ENCODE assay signal across 19 mouse cellular contexts in genomic region chr5:90052516-90052915, GRCm38 (mm10).
DNase-seq lines count a peak whose midpoint lies in the region; ATAC-seq lines count a peak whose summit lies in the region.
"Had no signal": no experiment of that assay in that cellular context is flagged by ENCODE, and none has a peak within 500 bp of the region (broad histone marks: within the 10 kb centered on the region; RNA-seq: fewer than 3 reads in every experiment).

No protein-coding gene starts in this region.

- no peak overlapping the region for H3K4me3 ChIP-seq in hindbrain, embryonic 16.5 days (ENCODE audit: low read length)
- no peak overlapping the region for H3K4me3 ChIP-seq in hindbrain, embryonic 14.5 days (replicated peaks; ENCODE audit: low read length)
- no peak overlapping the region for H3K4me3 ChIP-seq in neural tube, embryonic 12.5 days
- no peak overlapping the region for H3K4me3 ChIP-seq in neural tube, embryonic 14.5 days (ENCODE audit: low read depth, low read length)
- H3K4me3 ChIP-seq: embryonic facial prominence, embryonic 10.5 days; embryonic facial prominence, embryonic 12.5 days; forebrain, embryonic 13.5 days; forebrain, embryonic 15.5 days had no signal

- H3K27me3 ChIP-seq in hindbrain, embryonic 16.5 days (replicated peaks; ENCODE audit: control insufficient read depth, insufficient read depth, low read length): no peaks in the 10 kb centered on the region
- H3K27me3 ChIP-seq in hindbrain, embryonic 14.5 days (ENCODE audit: control insufficient read depth, insufficient read depth, low read length): no peaks in the 10 kb centered on the region
- no peaks in the 10 kb centered on the region for H3K27me3 ChIP-seq in neural tube, embryonic 12.5 days (replicated peaks)
- H3K27me3 ChIP-seq in neural tube, embryonic 14.5 days (ENCODE audit: control insufficient read depth, insufficient read depth, low read length): no peaks in the 10 kb centered on the region
- H3K27me3 ChIP-seq: embryonic facial prominence, embryonic 12.5 days; forebrain, embryonic 13.5 days; forebrain, embryonic 15.5 days had no signal

- H3K36me3 ChIP-seq in hindbrain, embryonic 16.5 days (ENCODE audit: control insufficient read depth, insufficient read depth, low read length): no peaks in the 10 kb centered on the region
- no peaks in the 10 kb centered on the region for H3K36me3 ChIP-seq in hindbrain, embryonic 14.5 days (replicated peaks; ENCODE audit: control insufficient read depth, insufficient read depth)
- no peaks in the 10 kb centered on the region for H3K36me3 ChIP-seq in neural tube, embryonic 12.5 days
- H3K36me3 ChIP-seq in neural tube, embryonic 14.5 days (ENCODE audit: control insufficient read depth, insufficient read depth, low read length): no peaks in the 10 kb centered on the region
- H3K36me3 ChIP-seq: embryonic facial prominence, embryonic 10.5 days; embryonic facial prominence, embryonic 12.5 days; forebrain, embryonic 15.5 days had no signal

- H3K4me2 ChIP-seq in hindbrain, embryonic 16.5 days (ENCODE audit: low read length): no peak overlapping the region
- H3K4me2 ChIP-seq in hindbrain, embryonic 14.5 days (replicated peaks): no peak overlapping the region
- no peak overlapping the region for H3K4me2 ChIP-seq in neural tube, embryonic 12.5 days (replicated peaks)
- H3K4me2 ChIP-seq in neural tube, embryonic 14.5 days (ENCODE audit: low read depth, low read length): no peak overlapping the region
- H3K4me2 ChIP-seq: embryonic facial prominence, embryonic 12.5 days; forebrain, embryonic 13.5 days; forebrain, embryonic 15.5 days had no signal

- ATAC-seq in hindbrain, embryonic 16.5 days: peak; percentile 50; the same call in 1 of the 2 replicates
- no peak for ATAC-seq in hindbrain, embryonic 14.5 days (ENCODE audit: low FRiP score)
- ATAC-seq in neural tube, embryonic 12.5 days (ENCODE audit: low FRiP score, low read depth): peak; percentile 60; the same call in 1 of the 2 replicates
- peak; percentile 38; the same call in 1 of the 2 replicates for ATAC-seq in neural tube, embryonic 14.5 days (ENCODE audit: low read depth)
- ATAC-seq: forebrain, embryonic 13.5 days; forebrain, embryonic 15.5 days; forebrain, postnatal 0 days had no signal

- 78% methylated on average over 1 of the region's 1 CpGs for WGBS in hindbrain, embryonic 16.5 days
- WGBS in hindbrain, embryonic 14.5 days: 50% methylated on average over 1 of the region's 1 CpGs
- WGBS in neural tube, embryonic 12.5 days: 68% methylated on average over 1 of the region's 1 CpGs
- WGBS in neural tube, embryonic 14.5 days: 45% methylated on average over 1 of the region's 1 CpGs

- no peak overlapping the region for H3K27ac ChIP-seq in hindbrain, embryonic 16.5 days (ENCODE audit: low read depth, low read length)
- no peak overlapping the region for H3K27ac ChIP-seq in hindbrain, embryonic 14.5 days
- no peak overlapping the region for H3K27ac ChIP-seq in neural tube, embryonic 12.5 days
- no peak overlapping the region for H3K27ac ChIP-seq in neural tube, embryonic 14.5 days (ENCODE audit: low read depth, low read length)
- H3K27ac ChIP-seq: embryonic facial prominence, embryonic 10.5 days; embryonic facial prominence, embryonic 12.5 days; forebrain, embryonic 13.5 days; forebrain, embryonic 15.5 days had no signal

- no peaks in the 10 kb centered on the region for H3K9me3 ChIP-seq in hindbrain, embryonic 16.5 days (ENCODE audit: control insufficient read depth, low read length)
- H3K9me3 ChIP-seq in hindbrain, embryonic 14.5 days (ENCODE audit: control insufficient read depth, low read length): peaks cover 7% of the 10 kb centered on the region; the same call in 1 of the 2 replicates
- no peaks in the 10 kb centered on the region for H3K9me3 ChIP-seq in neural tube, embryonic 12.5 days
- no peaks in the 10 kb centered on the region for H3K9me3 ChIP-seq in neural tube, embryonic 14.5 days (ENCODE audit: control insufficient read depth, low read length)
- H3K9me3 ChIP-seq: embryonic facial prominence, embryonic 10.5 days; embryonic facial prominence, embryonic 12.5 days; forebrain, embryonic 13.5 days; forebrain, embryonic 15.5 days had no signal

- no peaks in the 10 kb centered on the region for H3K4me1 ChIP-seq in hindbrain, embryonic 16.5 days (ENCODE audit: control insufficient read depth, insufficient read depth, low read depth, low read length)
- no peaks in the 10 kb centered on the region for H3K4me1 ChIP-seq in hindbrain, embryonic 14.5 days (replicated peaks; ENCODE audit: control insufficient read depth, insufficient read depth, low read length)
- no peaks in the 10 kb centered on the region for H3K4me1 ChIP-seq in neural tube, embryonic 12.5 days
- no peaks in the 10 kb centered on the region for H3K4me1 ChIP-seq in neural tube, embryonic 14.5 days (ENCODE audit: control insufficient read depth, insufficient read depth, low read length)
- H3K4me1 ChIP-seq: embryonic facial prominence, embryonic 10.5 days; embryonic facial prominence, embryonic 12.5 days; forebrain, embryonic 13.5 days; forebrain, embryonic 15.5 days had no signal

- no peak for DNase-seq in hindbrain, embryonic 14.5 days (ENCODE audit: low spot score)
- DNase-seq in thymus, postnatal 0 days (ENCODE audit: low spot score): no peak
- DNase-seq in adrenal gland, postnatal 14 days: no peak
- DNase-seq: adrenal gland, adult 2 months; adrenal gland, postnatal 10 days; adrenal gland, postnatal 36 days; cerebellum, adult 11-12 months; cerebellum, adult 2 months; cerebellum, adult 9-10 months; cerebellum, postnatal 10 days; cerebellum, postnatal 25 days; forebrain, postnatal 0 days had no signal

- no peak overlapping the region for H3K9ac ChIP-seq in hindbrain, embryonic 16.5 days (ENCODE audit: low read depth, low read length)
- no peak overlapping the region for H3K9ac ChIP-seq in hindbrain, embryonic 14.5 days
- no peak overlapping the region for H3K9ac ChIP-seq in neural tube, embryonic 12.5 days
- no peak overlapping the region for H3K9ac ChIP-seq in neural tube, embryonic 14.5 days (replicated peaks; ENCODE audit: low read depth, low read length)
- H3K9ac ChIP-seq: embryonic facial prominence, embryonic 12.5 days; forebrain, embryonic 13.5 days; forebrain, embryonic 15.5 days; forebrain, postnatal 0 days had no signal
